Mouse (Mus musculus): ENCODE data around the gene Olfr456. TPM values are rescaled to one million over a fixed set of nuclear protein-coding genes. Genes with fewer than 3 reads are reported as not detected.

Olfr456 gene
- polyA plus RNA-seq, 1 experiment from 2014 or later, result not detected

- Histone ChIP-seq H3K9me3 (replicated peaks; ENCODE audit: control insufficient read depth, low read length, poor library complexity, severe bottlenecking) (no peaks in the 10 kb centered on the region), H3K9ac (ENCODE audit: low read depth, low read length) (no peak overlapping the region), H3K4me3 (ENCODE audit: low read depth, low read length) (no peak overlapping the region), H3K27me3 (ENCODE audit: control insufficient read depth, insufficient read depth, low read depth, low read length) (no peaks in the 10 kb centered on the region), H3K4me2 (ENCODE audit: low read length) (no peak overlapping the region), H3K36me3 (ENCODE audit: control insufficient read depth, insufficient read depth, low read length) (no peaks in the 10 kb centered on the region), H3K4me1 (ENCODE audit: control insufficient read depth, insufficient read depth, low read length) (no peaks in the 10 kb centered on the region), H3K27ac (ENCODE audit: low read length) (no peak overlapping the region)
- ATAC-seq, result no peak
- 68% methylated on average over 2 of the region's 2 CpGs for WGBS
Measured at GRCm38 (mm10) chr6:42447381-42447780, 39.6 kb downstream of the Olfr456 start.

GRCm38 (mm10) chr6:42444491-42444890, 42.5 kb downstream of the Olfr456 start:
- no peaks in the 10 kb centered on the region for H3K9me3 ChIP-seq (replicated peaks; ENCODE audit: control insufficient read depth, low read length, poor library complexity, severe bottlenecking)
- ATAC-seq, result no peak
- H3K4me1 ChIP-seq (ENCODE audit: control insufficient read depth, insufficient read depth, low read length), result no peaks in the 10 kb centered on the region
- no peaks in the 10 kb centered on the region for H3K27me3 ChIP-seq (ENCODE audit: control insufficient read depth, insufficient read depth, low read depth, low read length)
- H3K36me3 ChIP-seq (ENCODE audit: control insufficient read depth, insufficient read depth, low read length), result no peaks in the 10 kb centered on the region
- WGBS, result 96% methylated on average over 2 of the region's 2 CpGs
- H3K9ac ChIP-seq (ENCODE audit: low read depth, low read length), result no peak overlapping the region
- H3K4me2 ChIP-seq (ENCODE audit: low read length), result no peak overlapping the region
- H3K27ac ChIP-seq (ENCODE audit: low read length), result no peak overlapping the region
- no peak overlapping the region for H3K4me3 ChIP-seq (ENCODE audit: low read depth, low read length)

GRCm38 (mm10) chr6:42441395-42441794, 45.6 kb downstream of the Olfr456 start:
- no peak overlapping the region for H3K4me2 ChIP-seq (ENCODE audit: low read length)
- no peak for ATAC-seq
- no peak overlapping the region for H3K27ac ChIP-seq (ENCODE audit: low read length)
- no peaks in the 10 kb centered on the region for H3K4me1 ChIP-seq (ENCODE audit: control insufficient read depth, insufficient read depth, low read length)
- H3K36me3 ChIP-seq (ENCODE audit: control insufficient read depth, insufficient read depth, low read length), result no peaks in the 10 kb centered on the region
- no peaks in the 10 kb centered on the region for H3K27me3 ChIP-seq (ENCODE audit: control insufficient read depth, insufficient read depth, low read depth, low read length)
- no peak overlapping the region for H3K4me3 ChIP-seq (ENCODE audit: low read depth, low read length)
- WGBS, result 72% methylated on average over 2 of the region's 2 CpGs
- no peak overlapping the region for H3K9ac ChIP-seq (ENCODE audit: low read depth, low read length)
- H3K9me3 ChIP-seq (replicated peaks; ENCODE audit: control insufficient read depth, low read length, poor library complexity, severe bottlenecking), result no peaks in the 10 kb centered on the region

Other genes starting within 250 kb of the Olfr456 start
- 8.5 and 9.9 TPM in 2 replicates for gene Gstk1, start 241.3 kb downstream of the Olfr456 start, polyA plus RNA-seq (2015; fragmentation: Nextera tagmentation; extraction: Ambion mirVana)
- not detected in 2 replicates for gene Tmem139, start 225.2 kb downstream of the Olfr456 start, polyA plus RNA-seq (2015; fragmentation: Nextera tagmentation; extraction: Ambion mirVana)
- 36.3 and 40.5 TPM in 2 replicates for gene Casp2, start 222.2 kb downstream of the Olfr456 start, polyA plus RNA-seq (2015; fragmentation: Nextera tagmentation; extraction: Ambion mirVana)
- gene Clcn1, start 200.5 kb downstream of the Olfr456 start, polyA plus RNA-seq (2015; fragmentation: Nextera tagmentation; extraction: Ambion mirVana), result 1.3 and 1.5 TPM in 2 replicates
- gene Fam131b, start 162.6 kb downstream of the Olfr456 start, polyA plus RNA-seq (2015; fragmentation: Nextera tagmentation; extraction: Ambion mirVana), result 7.8 and 8.4 TPM in 2 replicates
- 55.1 and 56.5 TPM in 2 replicates for gene Zyx, start 137.6 kb downstream of the Olfr456 start, polyA plus RNA-seq (2015; fragmentation: Nextera tagmentation; extraction: Ambion mirVana)
- gene Epha1, start 113.9 kb downstream of the Olfr456 start, polyA plus RNA-seq (2015; fragmentation: Nextera tagmentation; extraction: Ambion mirVana), result 0.47 and 0.94 TPM in 2 replicates
- not detected in 2 replicates for gene Tas2r143, start 87.0 kb downstream of the Olfr456 start, polyA plus RNA-seq (2015; fragmentation: Nextera tagmentation; extraction: Ambion mirVana)
- gene Tas2r135, start 81.8 kb downstream of the Olfr456 start, polyA plus RNA-seq (2015; fragmentation: Nextera tagmentation; extraction: Ambion mirVana), result not detected in 2 replicates
- gene Tas2r126, start 52.7 kb downstream of the Olfr456 start, polyA plus RNA-seq (2015; fragmentation: Nextera tagmentation; extraction: Ambion mirVana), result not detected in 2 replicates
- gene Olfr458, start 22.0 kb downstream of the Olfr456 start, polyA plus RNA-seq (2015; fragmentation: Nextera tagmentation; extraction: Ambion mirVana), result not detected in 2 replicates
- gene Olfr457, start 10.9 kb downstream of the Olfr456 start, polyA plus RNA-seq (2015; fragmentation: Nextera tagmentation; extraction: Ambion mirVana), result not detected in 2 replicates
- not detected in 2 replicates for gene Olfr455, start 60.4 kb upstream of the Olfr456 start, polyA plus RNA-seq (2015; fragmentation: Nextera tagmentation; extraction: Ambion mirVana)
- gene Tcaf3, start 110.5 kb upstream of the Olfr456 start, polyA plus RNA-seq (2015; fragmentation: Nextera tagmentation; extraction: Ambion mirVana), result not detected in 2 replicates
- 1.8 and 2.2 TPM in 2 replicates for gene Tcaf2, start 158.0 kb upstream of the Olfr456 start, polyA plus RNA-seq (2015; fragmentation: Nextera tagmentation; extraction: Ambion mirVana)
- 233 and 247 TPM in 2 replicates for gene Tcaf1, start 222.9 kb upstream of the Olfr456 start, polyA plus RNA-seq (2015; fragmentation: Nextera tagmentation; extraction: Ambion mirVana)

Data from midbrain, embryonic 16.5 days (tissue).